Mouse (Mus musculus): Measurements from ENCODE around the gene Btbd2. TPM values are rescaled to one million over a fixed set of nuclear protein-coding genes. Genes with fewer than 3 reads are reported as not detected.

Gene Btbd2
- polyA plus RNA-seq, 1 experiment from 2014 or later = 54.9 TPM

GRCm38 (mm10) chr10:80684214-80684613 lies 27.3 kb upstream of the Btbd2 start:
- H3K9ac ChIP-seq = no peak overlapping the region
- H3K4me1 ChIP-seq (replicated peaks) = peaks cover 2% of the 10 kb centered on the region; the same call in 1 of the 2 replicates
- H3K9me3 ChIP-seq = no peaks in the 10 kb centered on the region
- peaks cover 12% of the 10 kb centered on the region for H3K36me3 ChIP-seq
- H3K4me3 ChIP-seq (replicated peaks) = no peak overlapping the region
- H3K4me2 ChIP-seq (replicated peaks) = no peak overlapping the region
- no peaks in the 10 kb centered on the region for H3K27me3 ChIP-seq (replicated peaks)
- ATAC-seq = peak; percentile 60; the same call in 1 of the 2 replicates
- WGBS = 57% methylated on average over 6 of the region's 6 CpGs
- H3K27ac ChIP-seq = no peak overlapping the region

- ATAC-seq = no peak
- Histone ChIP-seq H3K4me1 (replicated peaks) (peaks cover 8% of the 10 kb centered on the region), H3K9me3 (no peaks in the 10 kb centered on the region), H3K4me3 (replicated peaks) (no peak overlapping the region), H3K36me3 (peaks cover 12% of the 10 kb centered on the region), H3K27me3 (replicated peaks) (no peaks in the 10 kb centered on the region), H3K9ac (no peak overlapping the region), H3K27ac (no peak overlapping the region), H3K4me2 (replicated peaks) (no peak overlapping the region)
- WGBS = 97% methylated on average over 1 of the region's 1 CpGs
These were observed 26.8 kb upstream of the Btbd2 start for GRCm38 (mm10) chr10:80683647-80684046.

- Histone ChIP-seq H3K4me1 (replicated peaks) (peaks cover 23% of the 10 kb centered on the region), H3K9me3 (no peaks in the 10 kb centered on the region), H3K4me2 (replicated peaks) (no peak overlapping the region), H3K4me3 (replicated peaks) (no peak overlapping the region), H3K9ac (no peak overlapping the region), H3K27me3 (replicated peaks) (no peaks in the 10 kb centered on the region), H3K27ac (no peak overlapping the region), H3K36me3 (peaks cover 12% of the 10 kb centered on the region)
- WGBS = 95% methylated on average over 6 of the region's 6 CpGs
- ATAC-seq = no peak
These were observed 25.1 kb upstream of the Btbd2 start for GRCm38 (mm10) chr10:80682003-80682402.

- Histone ChIP-seq H3K27ac (peak overlapping the region; percentile 23; the same call in 1 of the 2 replicates), H3K4me2 (replicated peaks) (no peak overlapping the region), H3K9me3 (no peaks in the 10 kb centered on the region), H3K9ac (no peak overlapping the region), H3K4me1 (replicated peaks) (peaks cover 25% of the 10 kb centered on the region), H3K4me3 (replicated peaks) (no peak overlapping the region), H3K27me3 (replicated peaks) (no peaks in the 10 kb centered on the region), H3K36me3 (0 out of 2 replicates have a peak, but pooled peaks cover 2% of the 10 kb centered on the region)
- no peak for ATAC-seq
- WGBS = 80% methylated on average over 2 of the region's 2 CpGs
These were observed 23.4 kb upstream of the Btbd2 start for GRCm38 (mm10) chr10:80680260-80680696.

GRCm38 (mm10) chr10:80679556-80680259 lies 22.8 kb upstream of the Btbd2 start:
- Histone ChIP-seq H3K9ac (no peak overlapping the region), H3K27ac (peak overlapping the region; percentile 97; the same call in 1 of the 2 replicates)

GRCm38 (mm10) chr10:80678601-80679377 lies 21.9 kb upstream of the Btbd2 start:
- Histone ChIP-seq H3K27ac (peak overlapping the region; percentile 97), H3K4me2 (replicated peaks) (peak overlapping the region; percentile 83), H3K9ac (peak overlapping the region; percentile 10; the same call in 1 of the 2 replicates), H3K4me3 (replicated peaks) (no peak overlapping the region), H3K27me3 (replicated peaks) (no peaks in the 10 kb centered on the region), H3K4me1 (replicated peaks) (peaks cover 37% of the 10 kb centered on the region), H3K9me3 (no peaks in the 10 kb centered on the region), H3K36me3 (0 out of 2 replicates have a peak, but pooled peaks cover 2% of the 10 kb centered on the region)
- ATAC-seq = no peak
- WGBS = 46% methylated on average over 10 of the region's 10 CpGs

More at GRCm38 (mm10) chr10:80679556-80680259, 22.8 kb upstream of the Btbd2 start:
- Histone ChIP-seq H3K36me3 (0 out of 2 replicates have a peak, but pooled peaks cover 2% of the 10 kb centered on the region), H3K4me1 (replicated peaks) (peaks cover 28% of the 10 kb centered on the region), H3K9me3 (no peaks in the 10 kb centered on the region), H3K4me3 (replicated peaks) (no peak overlapping the region), H3K4me2 (replicated peaks) (no peak overlapping the region), H3K27me3 (replicated peaks) (no peaks in the 10 kb centered on the region)
- 59% methylated on average over 9 of the region's 9 CpGs for WGBS
- no peak for ATAC-seq

GRCm38 (mm10) chr10:80677942-80678436 lies 21.1 kb upstream of the Btbd2 start, which contains the start of gene Mknk2:
Gene Mknk2, minus strand, starts transcription at chr10:80678112.
- Histone ChIP-seq H3K27ac (peak within 1 kb of the TSS; percentile 97), H3K27me3 (replicated peaks) (no peaks in the 10 kb centered on the region), H3K36me3 (0 out of 2 replicates have a peak, but pooled peaks cover 2% of the 10 kb centered on the region), H3K9me3 (no peaks in the 10 kb centered on the region), H3K9ac (peak within 1 kb of the TSS; percentile 65), H3K4me2 (replicated peaks) (peak within 1 kb of the TSS; percentile 83), H3K4me3 (replicated peaks) (peak within 1 kb of the TSS; percentile 92), H3K4me1 (replicated peaks) (peaks cover 45% of the 10 kb centered on the region)
- peak; percentile 34 for ATAC-seq
- 7% methylated on average over 8 of the region's 8 CpGs for WGBS

- peak overlapping the region; percentile 83 for H3K4me2 ChIP-seq (replicated peaks)
- peak overlapping the region; percentile 65 for H3K9ac ChIP-seq
- H3K4me3 ChIP-seq (replicated peaks) = peak overlapping the region; percentile 92
- H3K4me1 ChIP-seq (replicated peaks) = peaks cover 50% of the 10 kb centered on the region
- H3K36me3 ChIP-seq = 0 out of 2 replicates have a peak, but pooled peaks cover under 1% of the 10 kb centered on the region
- no peaks in the 10 kb centered on the region for H3K27me3 ChIP-seq (replicated peaks)
- peak overlapping the region; percentile 97 for H3K27ac ChIP-seq
- WGBS = 28% methylated on average over 9 of the region's 9 CpGs
- no peaks in the 10 kb centered on the region for H3K9me3 ChIP-seq
- ATAC-seq = peak; percentile 0; the same call in 1 of the 2 replicates
These were observed 20.4 kb upstream of the Btbd2 start for GRCm38 (mm10) chr10:80677128-80677875.

GRCm38 (mm10) chr10:80676198-80676928 lies 19.5 kb upstream of the Btbd2 start:
- peak overlapping the region; percentile 96 for H3K9ac ChIP-seq
- peak overlapping the region; percentile 85 for H3K4me2 ChIP-seq (replicated peaks)
- ATAC-seq = peak; percentile 93
- H3K27ac ChIP-seq = peak overlapping the region; percentile 97
- under 1% methylated on average over 77 of the region's 78 CpGs for WGBS
- peaks cover 55% of the 10 kb centered on the region for H3K4me1 ChIP-seq (replicated peaks)
- peak overlapping the region; percentile 92 for H3K4me3 ChIP-seq (replicated peaks)
- H3K27me3 ChIP-seq (replicated peaks) = no peaks in the 10 kb centered on the region
- no peaks in the 10 kb centered on the region for H3K9me3 ChIP-seq
- H3K36me3 ChIP-seq = peaks cover 9% of the 10 kb centered on the region

GRCm38 (mm10) chr10:80675405-80676197 lies 18.7 kb upstream of the Btbd2 start:
- H3K9me3 ChIP-seq = no peaks in the 10 kb centered on the region
- H3K27me3 ChIP-seq (replicated peaks) = no peaks in the 10 kb centered on the region
- peak overlapping the region; percentile 80 for H3K27ac ChIP-seq
- under 1% methylated on average over 50 of the region's 54 CpGs for WGBS
- H3K4me1 ChIP-seq (replicated peaks) = peaks cover 55% of the 10 kb centered on the region
- peak overlapping the region; percentile 92 for H3K4me3 ChIP-seq (replicated peaks)
- ATAC-seq = peak; percentile 7
- peaks cover 15% of the 10 kb centered on the region for H3K36me3 ChIP-seq
- peak overlapping the region; percentile 96 for H3K9ac ChIP-seq
- peak overlapping the region; percentile 85 for H3K4me2 ChIP-seq (replicated peaks)
